Mouse (Mus musculus) G1E (cell line): ENCODE results near the gene Otol1. TPM values are rescaled to one million over a fixed set of nuclear protein-coding genes. Genes with fewer than 3 reads are reported as not detected.

ENCODE experiments used
- ATAC-seq: 2 replicates; pipeline ENCODE4 v1.8.0; 2016; ENCODE audit warnings: mild to moderate bottlenecking; ENCODE audit not compliant: insufficient number of reproducible peaks, poor library complexity, low FRiP score, severe bottlenecking; ENCODE audit errors: extremely low read depth
- DNase-seq: peaks from one replicate; pipeline ENCODE4 v3.0.0; 2012; ENCODE audit warnings: low spot score
- H3K27me3 ChIP-seq: 2 replicates; pipeline ENCODE4 v1.6.1; 2012; ENCODE audit warnings: mild to moderate bottlenecking, low read length, inconsistent platforms; ENCODE audit not compliant: insufficient read depth
- H3K36me3 ChIP-seq: replicated peaks from 2 replicates; pipeline ENCODE3; 2012; ENCODE audit warnings: mild to moderate bottlenecking, inconsistent platforms
- H3K4me1 ChIP-seq: 2 replicates; pipeline ENCODE4 v1.6.1; 2012; ENCODE audit warnings: low read depth, low read length, inconsistent platforms, mixed read lengths; ENCODE audit not compliant: insufficient read depth
- H3K4me3 ChIP-seq: 2 replicates; pipeline ENCODE4 v1.5.1; 2012; ENCODE audit warnings: low read depth, mild to moderate bottlenecking, inconsistent platforms, low read length, moderate library complexity, mixed read lengths
- H3K9me3 ChIP-seq: replicated peaks from 2 replicates; pipeline ENCODE4 v1.6.1; 2012; ENCODE audit warnings: inconsistent platforms
- CTCF ChIP-seq: IDR thresholded peaks from 2 replicates; pipeline ENCODE4 v1.5.1; 2012; ENCODE audit warnings: low read depth, low read length, inconsistent platforms, mixed read lengths
- GATA1 ChIP-seq: IDR thresholded peaks from 2 replicates; pipeline ENCODE4 v1.6.1; 2012; ENCODE audit warnings: borderline replicate concordance, low read length, inconsistent platforms, mixed read lengths
- GATA2 ChIP-seq: IDR thresholded peaks from 2 replicates; pipeline ENCODE4 v1.6.1; 2012; ENCODE audit warnings: low read depth, low read length, inconsistent platforms, borderline replicate concordance
- POLR2AphosphoS5 ChIP-seq: IDR thresholded peaks from 2 replicates; pipeline ENCODE4 v1.6.1; 2012; ENCODE audit warnings: low read depth, low read length, inconsistent platforms; ENCODE audit not compliant: insufficient replicate concordance
- TAL1 ChIP-seq: conservative IDR thresholded peaks from 2 replicates; pipeline ENCODE4 v1.6.1; 2012; ENCODE audit warnings: low read depth, low read length, inconsistent platforms, mixed read lengths
- polyA plus RNA-seq: library from polyadenylated mRNA; stranded (reverse); fragments of >175 nt; gene quantifications from 2 replicates; pipeline ENCODE4 v1.2.3, GENCODE M21; 2012
- total RNA-seq, 2 experiments: library from RNA; stranded (forward) in 1 of 2; stranded (reverse) in 1 of 2; fragments of 200-1000 nt in 1 of 2; fragments of >200 nt in 1 of 2; fragmentation: Nextera tagmentation in 1 of 2; gene quantifications; 2 replicates each; pipeline ENCODE4 v1.2.3; 2014 to 2017

Otol1 gene
- total and polyA plus RNA-seq, 3 experiments, result 0.11 TPM; not detected in 2

DNA sequence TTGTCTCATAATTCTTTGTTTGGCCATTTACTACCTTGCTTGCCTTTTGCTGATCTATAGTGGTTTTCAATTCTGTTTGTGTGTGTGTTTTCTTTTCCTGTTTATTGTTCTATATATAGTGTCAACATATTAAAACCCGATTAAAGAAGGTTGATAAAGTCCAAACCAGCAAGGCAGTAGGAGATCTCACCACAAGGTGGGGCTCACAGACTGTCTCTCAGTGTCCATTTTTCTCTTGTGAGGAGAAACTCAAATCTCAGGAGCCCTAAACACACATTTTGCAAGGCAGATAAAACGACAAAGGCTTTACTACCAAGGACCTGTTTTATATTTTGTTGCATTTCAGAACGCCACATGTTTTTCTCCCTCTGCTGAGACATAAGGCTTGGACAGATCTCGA is 28.2 kb downstream of the Otol1 start:
- Histone ChIP-seq H3K27me3 (no peaks in the 10 kb centered on the region), H3K4me1 (no peaks in the 10 kb centered on the region), H3K9me3 (peaks cover 4% of the 10 kb centered on the region), H3K36me3 (no peaks in the 10 kb centered on the region), H3K4me3 (no peak overlapping the region)
- no peak for ATAC-seq
- TF ChIP-seq TAL1 (no peak), GATA1 (no peak), GATA2 (no peak), POLR2AphosphoS5 (no peak), CTCF (no peak)
- DNase-seq, result no peak

Other genes with a start within 250 kb of the Otol1 start
- gene Sptssb, start 147.7 kb upstream of the Otol1 start, total RNA-seq (2014; fragmentation: Nextera tagmentation), result not detected in 2 replicates
- gene Sptssb, start 147.7 kb upstream of the Otol1 start, total RNA-seq (2017), result not detected in 2 replicates
- not detected in 2 replicates for gene Sptssb, start 147.7 kb upstream of the Otol1 start, polyA plus RNA-seq